ENCODE assay signal across 21 mouse cellular contexts in the genomic region with DNA sequence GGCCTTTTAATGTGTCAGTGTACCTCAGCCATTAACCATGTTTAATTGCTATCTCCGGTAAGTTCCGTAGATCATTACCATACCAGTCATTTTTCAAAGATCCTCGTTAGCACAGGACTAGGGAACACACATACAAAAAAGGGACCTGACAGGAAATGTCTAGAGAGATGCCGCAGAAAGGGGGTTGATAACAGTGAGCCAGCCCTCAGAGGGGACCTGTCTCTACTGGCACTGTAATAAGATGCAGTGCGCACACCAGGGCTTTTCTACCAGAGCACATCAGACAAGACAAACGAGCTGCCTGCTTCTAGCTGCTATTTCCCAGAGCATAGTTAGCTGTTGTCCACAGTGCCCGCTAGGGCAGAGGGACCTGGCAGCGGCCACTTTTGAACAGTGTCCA.
DNase-seq lines count a peak whose midpoint lies in the region; ATAC-seq lines count a peak whose summit lies in the region.
"Had no signal": no experiment of that assay in that cellular context is flagged by ENCODE, and none has a peak within 500 bp of the region (broad histone marks: within the 10 kb centered on the region; RNA-seq: fewer than 3 reads in every experiment).

No protein-coding gene starts in this region.

- no peaks in the 10 kb centered on the region for H3K36me3 ChIP-seq in forebrain, embryonic 12.5 days (replicated peaks)
- H3K36me3 ChIP-seq in forebrain, embryonic 15.5 days = no peaks in the 10 kb centered on the region
- H3K36me3 ChIP-seq in neural tube, embryonic 11.5 days (ENCODE audit: control insufficient read depth, insufficient read depth, low read length) = no peaks in the 10 kb centered on the region
- no peaks in the 10 kb centered on the region for H3K36me3 ChIP-seq in limb, embryonic 10.5 days
- H3K36me3 ChIP-seq: embryonic facial prominence, embryonic 12.5 days; heart, embryonic 13.5 days had no signal

- WGBS in forebrain, embryonic 12.5 days = 64% methylated on average over 8 of the region's 8 CpGs
- 44% methylated on average over 8 of the region's 8 CpGs for WGBS in forebrain, embryonic 15.5 days
- WGBS in neural tube, embryonic 11.5 days = 61% methylated on average over 8 of the region's 8 CpGs
- 43% methylated on average over 8 of the region's 8 CpGs for WGBS in limb, embryonic 10.5 days

- peaks cover 10% of the 10 kb centered on the region; the same call in 1 of the 2 replicates for H3K27me3 ChIP-seq in forebrain, embryonic 12.5 days
- no peaks in the 10 kb centered on the region for H3K27me3 ChIP-seq in forebrain, embryonic 15.5 days
- H3K27me3 ChIP-seq in neural tube, embryonic 11.5 days (ENCODE audit: control insufficient read depth, insufficient read depth, low read length) = no peaks in the 10 kb centered on the region
- H3K27me3 ChIP-seq in limb, embryonic 10.5 days (ENCODE audit: low read depth, poor library complexity, severe bottlenecking) = no peaks in the 10 kb centered on the region
- H3K27me3 ChIP-seq: CH12.LX; embryonic facial prominence, embryonic 12.5 days; heart, embryonic 13.5 days had no signal

- H3K4me2 ChIP-seq in forebrain, embryonic 12.5 days = no peak overlapping the region
- no peak overlapping the region for H3K4me2 ChIP-seq in forebrain, embryonic 15.5 days (replicated peaks)
- H3K4me2 ChIP-seq in neural tube, embryonic 11.5 days (ENCODE audit: low read depth) = no peak overlapping the region
- H3K4me2 ChIP-seq: embryonic facial prominence, embryonic 12.5 days; heart, embryonic 13.5 days had no signal

- no peaks in the 10 kb centered on the region for H3K9me3 ChIP-seq in forebrain, embryonic 12.5 days
- H3K9me3 ChIP-seq in forebrain, embryonic 15.5 days = no peaks in the 10 kb centered on the region
- H3K9me3 ChIP-seq in neural tube, embryonic 11.5 days (ENCODE audit: control insufficient read depth, low read length) = no peaks in the 10 kb centered on the region
- H3K9me3 ChIP-seq in limb, embryonic 10.5 days (replicated peaks) = no peaks in the 10 kb centered on the region
- H3K9me3 ChIP-seq: embryonic facial prominence, embryonic 12.5 days; heart, embryonic 13.5 days had no signal

- ATAC-seq in forebrain, embryonic 12.5 days (ENCODE audit: low FRiP score) = no peak
- ATAC-seq in forebrain, embryonic 15.5 days (replicated peaks) = no peak
- ATAC-seq in neural tube, embryonic 11.5 days (ENCODE audit: insufficient read depth, low FRiP score, low TSS enrichment) = no peak
- ATAC-seq: liver, postnatal 0 days had no signal

- no peak overlapping the region for H3K9ac ChIP-seq in forebrain, embryonic 12.5 days
- H3K9ac ChIP-seq in forebrain, embryonic 15.5 days (replicated peaks) = no peak overlapping the region
- no peak overlapping the region for H3K9ac ChIP-seq in neural tube, embryonic 11.5 days (ENCODE audit: low read length)
- H3K9ac ChIP-seq: embryonic facial prominence, embryonic 12.5 days; heart, embryonic 13.5 days; liver, postnatal 0 days had no signal

- peaks cover 38% of the 10 kb centered on the region for H3K4me1 ChIP-seq in forebrain, embryonic 12.5 days
- H3K4me1 ChIP-seq in forebrain, embryonic 15.5 days = peaks cover 24% of the 10 kb centered on the region
- H3K4me1 ChIP-seq in neural tube, embryonic 11.5 days (ENCODE audit: control insufficient read depth, insufficient read depth, low read length) = peaks cover 32% of the 10 kb centered on the region
- peaks cover 42% of the 10 kb centered on the region for H3K4me1 ChIP-seq in limb, embryonic 10.5 days

- no peak overlapping the region for H3K4me3 ChIP-seq in forebrain, embryonic 12.5 days (replicated peaks)
- no peak overlapping the region for H3K4me3 ChIP-seq in forebrain, embryonic 15.5 days
- H3K4me3 ChIP-seq in neural tube, embryonic 11.5 days (ENCODE audit: low read depth, low read length) = no peak overlapping the region
- H3K4me3 ChIP-seq in limb, embryonic 10.5 days = no peak overlapping the region
- H3K4me3 ChIP-seq: embryonic facial prominence, embryonic 12.5 days; heart, embryonic 13.5 days had no signal

- peak overlapping the region; percentile 50; the same call in 1 of the 2 replicates for H3K27ac ChIP-seq in forebrain, embryonic 12.5 days
- no peak overlapping the region for H3K27ac ChIP-seq in forebrain, embryonic 15.5 days (replicated peaks)
- H3K27ac ChIP-seq in neural tube, embryonic 11.5 days (ENCODE audit: low read depth, low read length) = peak overlapping the region; percentile 76
- H3K27ac ChIP-seq in limb, embryonic 10.5 days = peak overlapping the region; percentile 46; the same call in 1 of the 2 replicates
- H3K27ac ChIP-seq: embryonic facial prominence, embryonic 12.5 days; heart, embryonic 13.5 days had no signal

- DNase-seq in neural tube, embryonic 11.5 days (ENCODE audit: low spot score) = peak; percentile 25
- DNase-seq in neural tube, embryonic 10.5 days (ENCODE audit: extremely low spot score, low spot score) = no peak
- DNase-seq in limb, embryonic 10.5 days (ENCODE audit: low spot score) = no peak
- no peak for DNase-seq in gastrocnemius, postnatal 25 days
- no peak for DNase-seq in gastrocnemius, adult 18-20 months (ENCODE audit: low spot score)
- no peak for DNase-seq in lung, postnatal 10 days
- DNase-seq: adrenal gland, postnatal 10 days; cerebellum, adult 2 months; heart, adult 11 months; heart, postnatal 4 days; kidney, adult 11 months; kidney, postnatal 36 days; layer of hippocampus, adult 9-11 months; liver; liver, postnatal 0 days; thymus, adult 18-20 months had no signal
